Mouse (Mus musculus): ENCODE measurements around the gene Rps3. TPM values are rescaled to one million over a fixed set of nuclear protein-coding genes. Genes with fewer than 3 reads are reported as not detected.

Rps3 gene
- total RNA-seq, 4 experiments from 2014 or later, result 240 to 334 (median 272) TPM

- no peak for DNase-seq (ENCODE audit: low spot score in 2 of 2)
These were observed 39.5 kb downstream of the Rps3 start for GRCm38 (mm10) chr7:99444012-99444411.

- DNase-seq (ENCODE audit: low spot score in 2 of 2), result no peak
These were observed 40.4 kb downstream of the Rps3 start for GRCm38 (mm10) chr7:99443164-99443563.

- DNase-seq (ENCODE audit: low spot score in 2 of 2), result no peak
These were observed 41.9 kb downstream of the Rps3 start for GRCm38 (mm10) chr7:99441534-99442072.

GRCm38 (mm10) chr7:99438881-99439280 lies 44.7 kb downstream of the Rps3 start:
- no peak for DNase-seq (ENCODE audit: low spot score in 2 of 2)

DNA sequence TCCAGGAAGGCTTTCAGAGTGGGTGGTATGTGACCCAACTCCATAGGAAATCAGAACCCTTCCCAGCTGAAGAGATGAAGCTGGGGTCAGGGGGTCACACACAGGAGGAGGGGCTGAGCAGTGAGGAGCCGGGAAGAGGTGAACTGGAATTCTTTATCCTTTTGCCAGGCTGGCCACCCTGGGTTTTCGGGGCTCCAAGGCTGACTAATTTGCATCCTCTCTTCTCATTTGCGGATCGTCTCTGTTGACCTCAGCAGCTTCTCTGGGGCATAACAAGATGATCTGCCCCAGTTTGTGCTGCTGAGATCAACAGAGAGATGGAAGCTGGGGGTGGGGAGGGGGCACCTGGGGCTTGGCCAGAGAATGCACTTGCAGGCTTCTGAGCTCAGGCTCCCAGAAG lies 47.0 kb downstream of the Rps3 start:
- no peak for DNase-seq (ENCODE audit: low spot score in 2 of 2)

DNA sequence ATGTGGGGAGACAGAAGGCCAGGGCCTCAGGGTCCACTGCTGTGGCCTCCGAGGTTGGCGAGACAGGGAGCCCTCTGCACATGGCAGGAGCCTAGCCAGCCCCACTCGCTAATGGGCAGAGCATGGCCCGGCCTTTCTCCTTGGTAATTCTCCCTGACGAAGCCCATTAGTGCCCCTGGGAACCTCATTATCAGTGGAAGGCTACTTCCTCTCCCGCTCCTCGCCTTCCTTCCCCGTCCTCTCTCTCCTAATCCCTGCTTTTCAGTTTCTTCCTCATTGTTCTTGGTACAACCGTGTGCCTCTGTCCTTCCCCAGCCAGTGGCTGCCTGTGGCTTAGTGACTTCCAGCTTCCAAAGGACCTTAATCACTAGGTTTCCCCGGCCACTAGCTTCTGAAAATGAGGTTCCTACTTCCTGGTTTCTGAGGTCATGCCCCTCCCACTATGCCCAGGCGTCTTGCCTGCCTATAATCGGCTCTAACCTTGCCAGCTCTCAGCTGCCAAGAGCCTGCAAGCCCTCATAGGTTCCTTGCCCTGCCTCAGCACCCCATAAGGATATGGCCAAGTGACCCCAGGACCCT lies 48.8 kb downstream of the Rps3 start:
- no peak for DNase-seq (ENCODE audit: low spot score in 2 of 2)

- DNase-seq (ENCODE audit: low spot score in 2 of 2), result no peak
These were observed 50.7 kb downstream of the Rps3 start for GRCm38 (mm10) chr7:99432863-99433262.

DNA sequence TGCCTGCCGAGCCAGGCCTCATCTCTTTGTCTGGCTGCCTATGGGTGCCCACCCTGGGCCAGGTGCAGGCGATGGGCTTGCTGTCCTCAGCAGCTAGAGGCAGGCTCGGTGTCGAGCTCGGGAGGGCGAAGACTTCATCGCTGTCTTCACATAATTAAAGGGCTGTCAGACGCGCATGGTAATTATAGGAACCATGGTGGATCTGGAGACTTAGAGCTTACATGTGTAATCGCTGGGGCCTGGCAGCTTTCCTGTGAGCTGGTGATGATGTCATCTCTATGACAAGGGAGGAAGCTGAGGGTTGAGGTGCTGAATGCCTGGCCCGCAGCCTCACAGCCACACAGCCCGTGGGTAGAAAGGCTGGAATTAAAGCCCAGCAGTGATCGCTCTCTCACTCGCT lies 51.3 kb downstream of the Rps3 start:
- peak; percentile 32 to 67 for DNase-seq (ENCODE audit: low spot score in 2 of 2)

- DNase-seq (ENCODE audit: low spot score in 2 of 2), result no peak
These were observed 53.3 kb downstream of the Rps3 start for GRCm38 (mm10) chr7:99430246-99430645.

- DNase-seq (ENCODE audit: low spot score in 2 of 2), result no peak
These were observed 53.8 kb downstream of the Rps3 start for GRCm38 (mm10) chr7:99429786-99430185.

- DNase-seq (ENCODE audit: low spot score in 2 of 2), result no peak
These were observed 54.7 kb downstream of the Rps3 start for GRCm38 (mm10) chr7:99428836-99429235.

- no peak for DNase-seq (ENCODE audit: low spot score in 2 of 2)
These were observed 55.6 kb downstream of the Rps3 start for GRCm38 (mm10) chr7:99427987-99428386.

Other genes starting within 250 kb of the Rps3 start
- gene Mogat2, start 245.1 kb downstream of the Rps3 start, total RNA-seq (2022), result not detected
- 100 to 1,000 TPM; 123 to 146 (median 132) TPM for gene Map6, start 216.3 kb downstream of the Rps3 start, total RNA-seq (2022)
- gene Serpinh1, start 130.5 kb downstream of the Rps3 start, total RNA-seq (2022), result 10 to 100 TPM; 14.7 to 18.3 (median 16.6) TPM
- gene Gdpd5, start 102.3 kb downstream of the Rps3 start, total RNA-seq (2022), result 10 to 100 TPM; 38.3 to 48.7 (median 40.9) TPM
- gene Klhl35, start 17.7 kb downstream of the Rps3 start, total RNA-seq (2022), result 1 to 10 TPM; 1.5 to 4.9 (median 3.7) TPM
- 100 to 1,000 TPM; 168 to 199 (median 184) TPM for gene Arrb1, start 51.7 kb upstream of the Rps3 start, total RNA-seq (2022)
- gene Tpbgl, start 143.4 kb upstream of the Rps3 start, total RNA-seq (2022), result 1 to 10 TPM; 3.8 to 6.5 (median 4.7) TPM
- gene Slco2b1, start 227.6 kb upstream of the Rps3 start, total RNA-seq (2022), result 10 to 100 TPM; 11.9 to 20.5 (median 16.2) TPM
- under 1 TPM in 1 of 4 experiments, not detected in 3; 0.46 TPM for gene Olfr520, start 246.5 kb upstream of the Rps3 start, total RNA-seq (2022)

Data from left cerebral cortex, adult 8-10 months (tissue).